Comparison of ENCODE assay signal across 13 mouse cellular contexts in the genomic region with DNA sequence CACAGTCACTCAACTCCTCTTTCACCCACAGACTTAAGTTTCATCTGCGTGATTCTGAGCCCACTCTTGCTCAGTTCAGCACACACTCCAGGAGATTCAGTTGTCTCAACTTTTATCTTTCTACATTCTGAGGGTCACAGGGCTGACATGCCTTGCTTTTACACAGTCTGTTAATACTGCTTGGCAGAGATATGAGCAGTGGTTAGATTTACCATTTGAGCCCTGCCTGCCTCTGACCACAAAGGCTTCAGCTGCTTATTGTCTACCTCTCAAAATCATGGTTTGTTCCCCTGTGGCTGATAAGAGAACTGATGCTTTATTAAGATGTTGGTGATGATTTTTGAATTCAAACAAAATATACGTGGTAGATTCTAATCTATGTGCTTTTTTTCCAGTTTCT.
"Had no signal": no experiment of that assay in that cellular context is flagged by ENCODE, and none has a peak within 500 bp of the region (broad histone marks: within the 10 kb centered on the region; RNA-seq: fewer than 3 reads in every experiment).

No protein-coding gene starts in this region.

- H3K4me3 ChIP-seq: limb, embryonic 15.5 days; midbrain, embryonic 12.5 days; neural tube, embryonic 15.5 days had no signal

- H3K9ac ChIP-seq: limb, embryonic 15.5 days; midbrain, embryonic 12.5 days; neural tube, embryonic 15.5 days had no signal

- H3K4me2 ChIP-seq: limb, embryonic 15.5 days; midbrain, embryonic 12.5 days; neural tube, embryonic 15.5 days had no signal

- H3K27ac ChIP-seq: limb, embryonic 15.5 days; midbrain, embryonic 12.5 days; neural tube, embryonic 15.5 days had no signal

- ATAC-seq: inflammation-experienced regulatory T-cells, adult 6 months; intestine, postnatal 0 days; midbrain, embryonic 16.5 days had no signal

- H3K36me3 ChIP-seq: limb, embryonic 15.5 days; midbrain, embryonic 12.5 days; neural tube, embryonic 15.5 days had no signal

- H3K9me3 ChIP-seq: limb, embryonic 15.5 days; midbrain, embryonic 12.5 days; neural tube, embryonic 15.5 days had no signal

- DNase-seq: kidney, adult 8-10 months; kidney, postnatal 10 days; kidney, postnatal 4 days; lung, adult 18-20 months; right cerebral cortex, adult 18-20 months; thymus, adult 18-20 months; thymus, postnatal 14 days had no signal

- H3K4me1 ChIP-seq: limb, embryonic 15.5 days; midbrain, embryonic 12.5 days; neural tube, embryonic 15.5 days had no signal

- H3K27me3 ChIP-seq: limb, embryonic 15.5 days; midbrain, embryonic 12.5 days; neural tube, embryonic 15.5 days had no signal
